Comparison of ENCODE assay signal across 9 mouse cellular contexts in the genomic region with DNA sequence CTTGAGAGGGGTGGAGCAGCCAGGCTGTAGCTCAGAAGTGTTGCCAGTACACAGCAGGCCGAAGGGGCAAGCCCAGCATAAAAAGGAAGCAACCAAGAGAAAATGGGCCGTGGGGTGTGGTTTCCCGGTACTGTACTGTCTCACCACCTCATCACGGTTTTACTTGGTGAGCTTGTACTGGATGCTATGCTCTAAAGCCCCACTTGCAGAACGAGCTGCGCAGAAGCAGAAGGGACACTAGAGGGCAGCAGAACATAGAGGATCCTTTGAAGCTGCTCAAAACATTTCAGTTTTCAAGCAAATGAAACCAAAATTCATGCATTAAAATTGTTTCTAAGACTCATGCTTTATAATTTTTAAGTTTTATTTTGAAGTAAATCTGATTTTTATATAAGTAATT. TPM values are rescaled to one million over a fixed set of nuclear protein-coding genes. Genes with fewer than 3 reads are reported as not detected.
DNase-seq lines count a peak whose midpoint lies in the region; ATAC-seq lines count a peak whose summit lies in the region.
"Had no signal": no experiment of that assay in that cellular context is flagged by ENCODE, and none has a peak within 500 bp of the region (broad histone marks: within the 10 kb centered on the region; RNA-seq: fewer than 3 reads in every experiment).

No protein-coding gene starts in this region.

- no peak overlapping the region for H3K4me3 ChIP-seq in kidney, embryonic 14.5 days (ENCODE audit: low read length)
- H3K4me3 ChIP-seq in midbrain, embryonic 11.5 days (ENCODE audit: low read depth, low read length), result no peak overlapping the region
- H3K4me3 ChIP-seq: embryonic facial prominence, embryonic 13.5 days had no signal

- no peaks in the 10 kb centered on the region for H3K4me1 ChIP-seq in kidney, embryonic 14.5 days (ENCODE audit: control insufficient read depth, insufficient read depth, low read length)
- H3K4me1 ChIP-seq in midbrain, embryonic 11.5 days (ENCODE audit: control insufficient read depth, insufficient read depth, low read length), result no peaks in the 10 kb centered on the region
- H3K4me1 ChIP-seq: embryonic facial prominence, embryonic 13.5 days had no signal

- no peaks in the 10 kb centered on the region for H3K36me3 ChIP-seq in kidney, embryonic 14.5 days (ENCODE audit: control insufficient read depth, insufficient read depth, low read length)
- no peaks in the 10 kb centered on the region for H3K36me3 ChIP-seq in midbrain, embryonic 11.5 days (ENCODE audit: control insufficient read depth, insufficient read depth, low read length)
- H3K36me3 ChIP-seq: embryonic facial prominence, embryonic 13.5 days had no signal

- H3K27ac ChIP-seq in kidney, embryonic 14.5 days (ENCODE audit: low read depth, low read length), result no peak overlapping the region
- no peak overlapping the region for H3K27ac ChIP-seq in midbrain, embryonic 11.5 days (ENCODE audit: low read depth, low read length)
- H3K27ac ChIP-seq: embryonic facial prominence, embryonic 13.5 days had no signal

- H3K4me2 ChIP-seq in kidney, embryonic 14.5 days (replicated peaks; ENCODE audit: low read depth, low read length), result no peak overlapping the region
- H3K4me2 ChIP-seq in midbrain, embryonic 11.5 days, result no peak overlapping the region
- H3K4me2 ChIP-seq: embryonic facial prominence, embryonic 13.5 days had no signal

- H3K27me3 ChIP-seq in kidney, embryonic 14.5 days (ENCODE audit: control insufficient read depth, insufficient read depth, low read length), result no peaks in the 10 kb centered on the region
- H3K27me3 ChIP-seq in midbrain, embryonic 11.5 days (ENCODE audit: control insufficient read depth, insufficient read depth, low read length), result no peaks in the 10 kb centered on the region
- H3K27me3 ChIP-seq: embryonic facial prominence, embryonic 13.5 days had no signal

- ATAC-seq in kidney, embryonic 14.5 days (ENCODE audit: low FRiP score, low TSS enrichment), result no peak; the same call in 1 of the 2 replicates
- no peak for ATAC-seq in midbrain, embryonic 11.5 days (ENCODE audit: low FRiP score)

- no peaks in the 10 kb centered on the region for H3K9me3 ChIP-seq in kidney, embryonic 14.5 days (ENCODE audit: control insufficient read depth, low read length)
- H3K9me3 ChIP-seq in midbrain, embryonic 11.5 days (ENCODE audit: control insufficient read depth, low read length), result no peaks in the 10 kb centered on the region
- H3K9me3 ChIP-seq: embryonic facial prominence, embryonic 13.5 days had no signal

- DNase-seq in kidney, adult 18-20 months, result peak; percentile 53
- DNase-seq in adrenal gland, postnatal 14 days, result peak; percentile 77
- peak; percentile 57 for DNase-seq in embryo, embryonic 9.5 days (ENCODE audit: extremely low spot score)
- DNase-seq in heart, adult 9 months (ENCODE audit: low spot score in 2 of 2), result peak; percentile 24 to 41
- DNase-seq in layer of hippocampus, postnatal 36 days, result peak; percentile 60 to 63
- peak; percentile 93 for DNase-seq in midbrain, embryonic 11.5 days (ENCODE audit: low spot score, missing footprints)
- DNase-seq in spleen, postnatal 36 days (ENCODE audit: low spot score in 2 of 2), result peak; percentile 19 to 31

- H3K9ac ChIP-seq in kidney, embryonic 14.5 days (ENCODE audit: low read depth, low read length), result no peak overlapping the region
- no peak overlapping the region for H3K9ac ChIP-seq in midbrain, embryonic 11.5 days (ENCODE audit: low read length)
- H3K9ac ChIP-seq: embryonic facial prominence, embryonic 13.5 days had no signal

- WGBS in kidney, embryonic 14.5 days, result 8% methylated on average over 6 of the region's 6 CpGs
- WGBS in midbrain, embryonic 11.5 days, result 12% methylated on average over 6 of the region's 6 CpGs

RNA-seq across cellular contexts. Expression of gene Exoc6b, which starts 31.6 kb away (rescaled TPM):
- polyA plus RNA-seq in kidney, embryonic 14.5 days (2014; fragmentation: Nextera tagmentation; extraction: Ambion mirVana), result 19.4 and 32.5 TPM in 2 replicates
- 31.3 and 36.2 TPM in 2 replicates for total RNA-seq in adrenal gland, postnatal 14 days (2021)
- total RNA-seq in layer of hippocampus, postnatal 36 days (2021), result 100 to 1,000 TPM; 133 to 143 TPM
- 32.0 and 37.0 TPM in 2 replicates for polyA plus RNA-seq in midbrain, embryonic 11.5 days (2014; fragmentation: Nextera tagmentation; extraction: Ambion mirVana)

Comparison
In these comparisons a context has a peak if more than half of its experiments do, and no peak if none do; other contexts are left out.
1. DNase-seq: peak in every context shown above with its lines; median percentile 93 in midbrain, embryonic 11.5 days; 77 in adrenal gland, postnatal 14 days; 62 in layer of hippocampus, postnatal 36 days; 57 in embryo, embryonic 9.5 days; 53 in kidney, adult 18-20 months; 32 in heart, adult 9 months; 25 in spleen, postnatal 36 days.